Mouse (Mus musculus) liver, postnatal 0 days (tissue): ENCODE data around the gene Gm10100. TPM values are rescaled to one million over a fixed set of nuclear protein-coding genes. Genes with fewer than 3 reads are reported as not detected.
"Not testable (repeated sequence)": the region's sequence is repeated elsewhere in the genome, so short reads cannot be mapped to it uniquely, and the experiment has no call there.

ENCODE experiments used
- ATAC-seq: fragments of 200-750 bp; cut with Nextera tagmentation; 2 replicates; pipeline ENCODE4 v1.8.0; 2017; ENCODE audit warnings: mild to moderate bottlenecking, moderate library complexity
- DNase-seq: peaks from one replicate; pipeline ENCODE4 v3.0.0-alpha.2; 2016
- H3K27ac ChIP-seq: fragments of 300-500 bp; sonication (generic); 2 replicates; pipeline ENCODE4 v1.5.1; 2014; ENCODE audit warnings: antibody characterized with exemption, moderate library complexity, mild to moderate bottlenecking, low read depth
- H3K27me3 ChIP-seq: fragments of 300-500 bp; sonication (generic); 2 replicates; pipeline ENCODE4 v1.6.1; 2014; ENCODE audit warnings: low read length, control low read depth, mixed read lengths; ENCODE audit not compliant: insufficient read depth
- H3K36me3 ChIP-seq: fragments of 300-500 bp; sonication (generic); replicated peaks from 2 replicates; pipeline ENCODE4 v1.6.1; 2014; ENCODE audit warnings: mild to moderate bottlenecking, control low read depth, low read length, moderate library complexity, mixed read lengths; ENCODE audit not compliant: insufficient read depth
- H3K4me1 ChIP-seq: fragments of 300-500 bp; sonication (generic); 2 replicates; pipeline ENCODE4 v1.6.1; 2014; ENCODE audit warnings: antibody characterized with exemption, mild to moderate bottlenecking, control low read depth; ENCODE audit not compliant: insufficient read depth
- H3K4me2 ChIP-seq: fragments of 300-500 bp; sonication (generic); 2 replicates; pipeline ENCODE4 v1.6.1; 2014; ENCODE audit warnings: low read depth, mild to moderate bottlenecking, low read length, moderate library complexity, mixed read lengths
- H3K4me3 ChIP-seq: fragments of 300-500 bp; sonication (generic); 2 replicates; pipeline ENCODE4 v1.5.1; 2014; ENCODE audit warnings: low read depth, low read length
- H3K9ac ChIP-seq: fragments of 300-500 bp; sonication (generic); replicated peaks from 2 replicates; pipeline ENCODE4 v1.6.1; 2014; ENCODE audit warnings: mild to moderate bottlenecking, moderate library complexity
- H3K9me3 ChIP-seq: fragments of 300-500 bp; sonication (generic); 2 replicates; pipeline ENCODE4 v1.6.1; 2016; ENCODE audit warnings: mild to moderate bottlenecking, control low read depth, low read length, mixed read lengths
- CTCF ChIP-seq: sonication (generic); IDR thresholded peaks from 2 replicates; pipeline ENCODE4 v1.5.1; 2016; ENCODE audit warnings: antibody characterized with exemption, low read depth
- EP300 ChIP-seq: IDR thresholded peaks from 2 replicates; pipeline ENCODE4 v1.6.1; 2016; ENCODE audit warnings: antibody characterized with exemption, low read depth, mild to moderate bottlenecking
- WGBS: fragments of 180-500 bp; shearing (Covaris S2); extraction: QIAGEN DNeasy Blood & Tissue Kit; methylation state at CpG from one replicate; pipeline ENCODE4 v1.1.7; 2014; ENCODE audit not compliant: insufficient replicate concordance; 5-methylcytosine and 5-hydroxymethylcytosine counted together
- polyA plus RNA-seq: library from polyadenylated mRNA; unstranded; fragments of >200 nt; fragmentation: Nextera tagmentation; extraction: Ambion mirVana; gene quantifications from 2 replicates; pipeline ENCODE4 v1.2.1, GENCODE M21; 2015

Gene Gm10100
- polyA plus RNA-seq, 1 experiment from 2014 or later = not detected

- not testable (repeated sequence) for H3K4me1 ChIP-seq, H3K9me3 ChIP-seq, DNase-seq, H3K27me3 ChIP-seq, ATAC-seq, H3K27ac ChIP-seq, H3K36me3 ChIP-seq, H3K9ac ChIP-seq, H3K4me3 ChIP-seq, H3K4me2 ChIP-seq
- TF ChIP-seq CTCF = peak; percentile 17; the same call in 1 of the 2 replicates
- WGBS = 47% methylated on average over 3 of the region's 3 CpGs
Measured at GRCm38 (mm10) chr10:77752312-77752711, 26.0 kb downstream of the Gm10100 start.

DNA sequence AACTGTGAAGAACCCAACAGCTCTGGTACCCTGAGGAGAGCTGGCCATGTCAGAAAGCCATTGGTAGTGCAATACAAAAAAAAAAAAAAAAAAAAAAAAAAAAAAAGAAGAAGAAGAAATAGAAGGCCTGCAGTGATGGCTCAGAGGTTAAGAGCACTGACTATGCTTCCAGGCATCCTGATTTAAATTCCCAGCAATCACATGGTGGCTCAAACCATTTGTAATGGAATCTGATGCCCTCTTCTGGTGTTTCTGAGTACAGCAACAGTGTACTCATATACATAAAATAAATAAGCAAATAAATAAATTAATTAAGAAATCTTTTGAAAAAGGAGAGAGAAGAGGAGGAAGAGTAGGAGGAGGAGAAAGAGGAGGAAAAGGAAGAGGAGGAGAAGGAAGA, 27.2 kb downstream of the Gm10100 start:
- no peaks in the 10 kb centered on the region for H3K4me1 ChIP-seq
- ATAC-seq = no peak

DNA sequence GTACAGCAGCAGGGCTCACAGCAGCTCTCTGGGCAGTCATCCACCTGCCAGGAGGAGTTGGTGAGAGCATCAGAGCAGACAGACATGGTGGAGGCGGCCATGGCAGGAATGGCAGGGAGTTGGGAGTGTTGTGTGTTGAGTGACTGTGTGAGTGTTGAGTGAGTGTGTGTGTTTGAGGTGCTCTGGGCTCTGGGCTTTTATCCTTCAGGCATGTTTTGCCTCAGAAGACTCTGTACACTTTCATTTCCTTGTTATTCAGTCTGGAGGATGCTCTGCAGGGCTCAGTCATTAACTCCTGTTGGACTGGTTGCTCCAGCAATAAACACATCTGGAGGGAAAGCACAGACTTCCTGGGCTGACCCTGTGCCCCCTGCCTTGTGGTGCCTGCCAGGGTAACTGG, 33.3 kb downstream of the Gm10100 start, which contains the start of gene Gm3233:
Gm3233 (minus strand) TSS at position 101 of the 400 bp plus-strand sequence.
- not testable (repeated sequence) for H3K36me3 ChIP-seq, H3K27ac ChIP-seq, H3K27me3 ChIP-seq, ATAC-seq, H3K9ac ChIP-seq, H3K4me2 ChIP-seq, H3K4me3 ChIP-seq, H3K4me1 ChIP-seq, H3K9me3 ChIP-seq, DNase-seq
- WGBS = 80% methylated on average over 1 of the region's 1 CpGs

More for the DNA sequence above, 27.2 kb downstream of the Gm10100 start:
- Histone ChIP-seq H3K4me2 (no peak overlapping the region), H3K4me3 (no peak overlapping the region), H3K27ac (no peak overlapping the region), H3K9me3 (no peaks in the 10 kb centered on the region), H3K9ac (no peak overlapping the region), H3K27me3 (no peaks in the 10 kb centered on the region), H3K36me3 (no peaks in the 10 kb centered on the region)
- TF ChIP-seq EP300 = no peak
- peak; percentile 29 for TF ChIP-seq CTCF
- DNase-seq = no peak

DNA sequence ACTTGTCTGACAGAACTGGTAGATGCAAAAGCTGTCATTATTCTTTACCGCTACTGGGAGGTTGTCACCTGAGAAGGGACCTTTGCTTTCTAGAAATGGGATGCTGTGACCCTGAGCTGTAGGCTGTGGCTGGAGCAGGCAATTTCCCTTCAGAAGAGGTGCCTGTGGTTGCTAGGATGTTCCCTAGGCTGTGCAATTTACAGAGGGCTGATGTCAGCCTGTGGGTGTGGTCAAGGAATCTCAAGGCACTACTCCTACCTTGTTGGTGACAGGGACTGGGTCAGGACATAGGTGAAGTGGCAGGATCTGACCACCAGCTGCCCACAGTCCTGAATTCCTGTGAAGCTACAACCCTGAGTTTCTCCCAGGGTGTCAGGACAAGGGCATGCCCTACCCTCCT, 43.4 kb downstream of the Gm10100 start:
- no peak for DNase-seq
- TF ChIP-seq CTCF = no peak
- no peak for TF ChIP-seq EP300
- H3K27ac ChIP-seq = no peak overlapping the region

GRCm38 (mm10) chr10:77771225-77771624, 44.9 kb downstream of the Gm10100 start, which contains the start of gene Gm3238:
TSS of gene Gm3238 (minus strand) at chr10:77771325.
- WGBS = 83% methylated on average over 1 of the region's 1 CpGs
- not testable (repeated sequence) for H3K27me3 ChIP-seq, H3K4me1 ChIP-seq, H3K9me3 ChIP-seq, H3K4me2 ChIP-seq, H3K4me3 ChIP-seq, H3K27ac ChIP-seq, ATAC-seq, H3K36me3 ChIP-seq, DNase-seq, H3K9ac ChIP-seq

More for the DNA sequence above, 43.4 kb downstream of the Gm10100 start:
- Histone ChIP-seq H3K27me3 (no peaks in the 10 kb centered on the region), H3K36me3 (no peaks in the 10 kb centered on the region), H3K9ac (no peak overlapping the region), H3K4me1 (no peaks in the 10 kb centered on the region), H3K4me2 (no peak overlapping the region), H3K9me3 (no peaks in the 10 kb centered on the region), H3K4me3 (no peak overlapping the region)
- WGBS = 67% methylated on average over 1 of the region's 1 CpGs
- no peak for ATAC-seq

DNA sequence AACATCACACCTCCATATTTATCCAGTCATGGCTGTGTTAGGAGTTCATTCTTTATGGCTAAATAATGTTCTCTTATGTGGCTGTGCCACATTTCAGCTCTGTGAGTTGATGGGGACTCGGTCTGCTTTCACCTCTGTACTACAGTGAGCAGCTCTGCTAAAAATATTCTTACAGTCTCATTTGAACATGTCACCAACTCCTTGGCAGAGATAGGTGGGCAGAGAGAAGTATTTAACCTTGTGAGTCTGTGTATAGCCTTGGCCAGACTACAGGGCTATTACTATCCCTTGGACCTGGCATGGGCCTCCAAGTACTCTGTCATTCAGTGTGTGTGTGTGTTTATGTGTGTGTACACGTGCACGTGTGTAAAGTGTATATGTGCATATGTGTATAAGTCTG, 45.9 kb downstream of the Gm10100 start:
- not testable (repeated sequence) for H3K4me2 ChIP-seq, H3K36me3 ChIP-seq, ATAC-seq, H3K9ac ChIP-seq, DNase-seq, H3K9me3 ChIP-seq, H3K27me3 ChIP-seq, H3K4me3 ChIP-seq, H3K4me1 ChIP-seq, H3K27ac ChIP-seq
- 70% methylated on average over 1 of the region's 3 CpGs for WGBS

Other genes with a start within 250 kb of the Gm10100 start
- 14.8 and 15.5 TPM in 2 replicates for gene Fam207a, start 210.7 kb upstream of the Gm10100 start, polyA plus RNA-seq
- 18.7 and 23.1 TPM in 2 replicates for gene Itgb2, start 196.2 kb upstream of the Gm10100 start, polyA plus RNA-seq
- gene Pttg1ip, start 144.8 kb upstream of the Gm10100 start, polyA plus RNA-seq = 126 and 129 TPM in 2 replicates
- gene Sumo3, start 120.4 kb upstream of the Gm10100 start, polyA plus RNA-seq = 105 and 111 TPM in 2 replicates
- gene Gm49325, start 120.3 kb upstream of the Gm10100 start, polyA plus RNA-seq = 8.4 and 13.3 TPM in 2 replicates
- gene Ube2g2, start 104.2 kb upstream of the Gm10100 start, polyA plus RNA-seq = 37.4 and 40.4 TPM in 2 replicates
- gene Tspear, start 39.9 kb upstream of the Gm10100 start, polyA plus RNA-seq = 0.06 TPM in 1 of 2 replicates, not detected in the other
- not detected in 2 replicates for gene Gm19402, start 35.7 kb upstream of the Gm10100 start, polyA plus RNA-seq
- not detected in 2 replicates for gene Gm9508, start 29.3 kb upstream of the Gm10100 start, polyA plus RNA-seq
- not detected in 2 replicates for gene Gm10272, start 19.9 kb upstream of the Gm10100 start, polyA plus RNA-seq
- gene Gm10024, start 15.0 kb upstream of the Gm10100 start, polyA plus RNA-seq = not detected in 2 replicates
- gene Gm10142, start 10.7 kb upstream of the Gm10100 start, polyA plus RNA-seq = not detected in 2 replicates
- gene Krtap12-1, start 5.9 kb upstream of the Gm10100 start, polyA plus RNA-seq = not detected in 2 replicates
- not detected in 2 replicates for gene Gm18596, start 16.2 kb downstream of the Gm10100 start, polyA plus RNA-seq
- gene Gm9736, start 24.9 kb downstream of the Gm10100 start, polyA plus RNA-seq = not detected in 2 replicates
- not detected in 2 replicates for gene Gm3233, start 33.2 kb downstream of the Gm10100 start, polyA plus RNA-seq
- gene Gm3238, start 44.8 kb downstream of the Gm10100 start, polyA plus RNA-seq = not detected in 2 replicates
- not detected in 2 replicates for gene Gm7138, start 50.5 kb downstream of the Gm10100 start, polyA plus RNA-seq
- not detected in 2 replicates for gene Gm3250, start 56.1 kb downstream of the Gm10100 start, polyA plus RNA-seq
- not detected in 2 replicates for gene Gm7137, start 61.7 kb downstream of the Gm10100 start, polyA plus RNA-seq
- gene Gm9639, start 68.6 kb downstream of the Gm10100 start, polyA plus RNA-seq = not detected in 2 replicates
- not detected in 2 replicates for gene Gm19668, start 72.6 kb downstream of the Gm10100 start, polyA plus RNA-seq
- not detected in 2 replicates for gene Gm9507, start 85.4 kb downstream of the Gm10100 start, polyA plus RNA-seq
- gene Gm2696, start 88.2 kb downstream of the Gm10100 start, polyA plus RNA-seq = not detected in 2 replicates
- not detected in 2 replicates for gene Krtap10-4, start 100.6 kb downstream of the Gm10100 start, polyA plus RNA-seq
- gene Krtap10-10, start 109.5 kb downstream of the Gm10100 start, polyA plus RNA-seq = not detected in 2 replicates
- not detected in 2 replicates for gene Gm36176, start 120.3 kb downstream of the Gm10100 start, polyA plus RNA-seq
- not detected in 2 replicates for gene Gm10318, start 126.4 kb downstream of the Gm10100 start, polyA plus RNA-seq
- gene Gm3285, start 135.5 kb downstream of the Gm10100 start, polyA plus RNA-seq = not detected in 2 replicates
- 24.4 and 26.6 TPM in 2 replicates for gene Lrrc3, start 176.1 kb downstream of the Gm10100 start, polyA plus RNA-seq
- 1.5 and 1.7 TPM in 2 replicates for gene Trpm2, start 244.1 kb downstream of the Gm10100 start, polyA plus RNA-seq